Mouse (Mus musculus) ES-Bruce4 (cell line): ENCODE measurements around the gene Hoxd8. TPM values are rescaled to one million over a fixed set of nuclear protein-coding genes. Genes with fewer than 3 reads are reported as not detected.

Experiments
- H3K27ac ChIP-seq: 2 replicates; pipeline ENCODE4 v1.5.1; 2012; ENCODE audit warnings: low read length, inconsistent platforms; ENCODE audit not compliant: insufficient read depth
- H3K27me3 ChIP-seq: 2 replicates; pipeline ENCODE4 v1.6.1; 2012; ENCODE audit warnings: mild to moderate bottlenecking, low read length, inconsistent platforms; ENCODE audit not compliant: control insufficient read depth, poor library complexity, insufficient read depth, severe bottlenecking
- H3K36me3 ChIP-seq: 2 replicates; pipeline ENCODE4 v1.6.1; 2012; ENCODE audit warnings: inconsistent platforms, mild to moderate bottlenecking, low read length, moderate library complexity; ENCODE audit not compliant: control insufficient read depth, poor library complexity, insufficient read depth, severe bottlenecking
- H3K4me1 ChIP-seq: one replicate; pipeline ENCODE4 v1.8.1; 2011; ENCODE audit warnings: low read length; ENCODE audit not compliant: control insufficient read depth, insufficient read depth
- H3K4me3 ChIP-seq: 2 replicates; pipeline ENCODE4 v1.5.1; 2011; ENCODE audit warnings: low read depth, mild to moderate bottlenecking, low read length
- H3K9ac ChIP-seq: 2 replicates; pipeline ENCODE4 v1.6.1; 2012; ENCODE audit warnings: low read depth, mild to moderate bottlenecking, inconsistent platforms; ENCODE audit not compliant: poor library complexity, severe bottlenecking
- H3K9me3 ChIP-seq: replicated peaks from 2 replicates; pipeline ENCODE4 v1.6.1; 2012; ENCODE audit warnings: mild to moderate bottlenecking, low read length, inconsistent platforms; ENCODE audit not compliant: control insufficient read depth, poor library complexity, insufficient read depth, severe bottlenecking
- CTCF ChIP-seq: IDR thresholded peaks from one replicate; pipeline ENCODE4 v1.8.1; 2011; ENCODE audit warnings: low read depth, low read length
- EP300 ChIP-seq: IDR thresholded peaks from 2 replicates; pipeline ENCODE4 v1.6.1; 2011; ENCODE audit warnings: low read depth, low read length; ENCODE audit not compliant: insufficient read depth
- POLR2A ChIP-seq: IDR thresholded peaks from one replicate; pipeline ENCODE4 v1.8.1; 2011; ENCODE audit warnings: low read length; ENCODE audit not compliant: insufficient read depth
- polyA plus RNA-seq: library from polyadenylated mRNA; stranded (reverse); fragments of >200 nt; gene quantifications from 2 replicates; pipeline ENCODE4 v1.2.4, GENCODE M21; 2011; ENCODE audit warnings: low read depth; ENCODE audit not compliant: missing spikeins, insufficient read depth, insufficient read length

Gene Hoxd8
- polyA plus RNA-seq, 1 experiment: 2.1 TPM

DNA sequence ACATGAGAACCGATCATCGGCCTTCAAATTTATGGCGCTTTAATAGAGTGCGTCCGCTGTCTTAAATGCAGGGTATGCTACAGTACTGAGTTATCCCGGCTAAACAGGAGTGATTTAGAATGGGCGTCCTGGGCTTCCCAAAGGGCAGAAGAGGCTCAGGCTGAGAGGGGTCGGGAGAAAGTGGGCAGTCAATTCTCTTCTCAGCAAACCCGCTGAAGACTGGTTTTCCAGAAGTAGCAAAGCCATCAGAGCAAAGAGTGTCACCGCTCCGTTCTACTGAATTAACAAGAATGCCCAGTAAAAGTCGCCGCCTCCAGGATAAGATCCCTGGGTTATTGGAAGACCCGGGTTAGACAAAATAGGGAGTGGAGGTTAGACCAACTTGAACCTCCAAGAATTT, 35.5 kb downstream of the Hoxd8 start:
- TF ChIP-seq EP300 (no peak), CTCF (no peak), POLR2A (no peak)
- no peak overlapping the region for H3K4me3 ChIP-seq
- H3K36me3 ChIP-seq: no peaks in the 10 kb centered on the region
- H3K9me3 ChIP-seq: no peaks in the 10 kb centered on the region
- no peaks in the 10 kb centered on the region for H3K4me1 ChIP-seq
- H3K27ac ChIP-seq: no peak overlapping the region
- peaks cover 56% of the 10 kb centered on the region for H3K27me3 ChIP-seq
- H3K9ac ChIP-seq: no peak overlapping the region

DNA sequence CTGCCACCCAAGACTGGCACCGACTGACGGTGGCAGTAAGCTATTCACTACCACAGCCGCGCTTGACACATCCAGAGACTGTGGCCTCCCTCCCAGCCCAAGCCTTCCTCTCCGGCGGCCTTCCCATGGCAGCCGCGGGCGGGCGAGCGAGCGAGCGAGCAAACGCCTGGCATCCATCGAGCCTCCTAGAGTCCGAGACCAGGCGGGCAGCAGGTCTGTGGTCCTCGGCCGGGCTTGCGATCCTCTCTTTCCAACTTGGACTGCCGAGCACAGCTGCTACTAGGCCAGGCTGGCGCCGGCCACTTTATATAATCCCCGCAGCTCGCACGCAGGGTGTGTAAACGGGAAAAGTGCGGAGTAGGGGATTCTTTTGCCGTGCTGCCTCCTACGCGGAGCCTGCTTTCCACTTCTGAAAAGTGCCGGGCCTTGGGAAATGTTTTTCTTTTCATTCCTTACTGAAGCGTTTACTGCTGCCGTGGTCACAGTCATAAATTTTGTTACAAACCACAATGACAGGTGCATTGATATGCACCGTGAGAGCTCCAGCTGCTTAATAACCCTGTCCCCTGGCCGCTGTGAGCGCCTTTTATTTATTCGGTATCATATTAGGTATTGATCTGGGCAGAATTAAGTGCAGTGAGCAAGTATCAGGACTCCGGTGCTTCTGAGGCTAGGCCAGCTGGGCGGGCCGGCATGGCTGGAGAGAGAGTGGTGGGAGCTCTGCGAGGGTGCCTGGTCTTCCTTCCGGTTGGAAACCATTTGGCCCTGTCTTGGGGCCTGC, 36.1 kb downstream of the Hoxd8 start:
- Histone ChIP-seq H3K36me3 (no peaks in the 10 kb centered on the region), H3K9ac (no peak overlapping the region), H3K27me3 (peaks cover 52% of the 10 kb centered on the region), H3K9me3 (no peaks in the 10 kb centered on the region), H3K4me3 (peak overlapping the region; percentile 13; the same call in 1 of the 2 replicates), H3K27ac (no peak overlapping the region), H3K4me1 (no peaks in the 10 kb centered on the region)
- TF ChIP-seq CTCF (no peak), POLR2A (no peak), EP300 (no peak)

DNA sequence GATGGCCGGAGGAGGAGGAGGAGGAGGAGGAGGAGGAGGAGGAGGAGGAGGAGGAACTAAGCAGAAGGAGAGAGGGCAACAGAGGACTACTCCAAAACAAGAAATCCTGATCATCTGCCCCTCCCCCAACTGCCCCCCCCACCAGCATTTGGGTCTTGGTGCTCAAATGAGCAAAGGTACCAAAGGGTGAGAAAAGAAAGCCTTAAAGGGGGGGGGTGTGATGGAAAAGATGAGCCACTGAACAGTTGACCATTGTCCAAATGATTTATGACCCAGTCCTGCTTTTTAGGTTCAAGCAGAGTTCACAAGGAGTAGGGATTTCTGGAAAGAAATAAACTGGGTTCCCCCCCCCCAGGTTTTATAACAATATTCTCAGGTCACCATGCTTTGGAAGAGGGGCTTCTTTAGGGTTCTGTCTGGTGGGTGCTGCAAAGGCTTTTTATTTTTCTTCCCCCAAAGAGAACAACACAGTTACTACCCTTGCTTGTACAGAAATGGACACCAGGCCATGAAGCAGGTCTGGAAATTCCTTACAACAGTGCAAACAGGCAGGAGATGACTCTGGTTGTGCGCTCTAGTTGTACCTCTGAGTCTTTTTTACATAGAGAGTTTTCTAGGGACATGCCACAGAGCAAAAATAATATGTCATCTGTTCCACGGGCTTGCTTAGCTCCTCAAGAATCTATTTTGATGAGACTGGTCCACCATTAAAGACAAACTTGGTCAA, 37.0 kb downstream of the Hoxd8 start:
- H3K9me3 ChIP-seq: no peaks in the 10 kb centered on the region
- H3K9ac ChIP-seq: no peak overlapping the region
- no peaks in the 10 kb centered on the region for H3K36me3 ChIP-seq
- peaks cover 47% of the 10 kb centered on the region for H3K27me3 ChIP-seq
- H3K4me1 ChIP-seq: no peaks in the 10 kb centered on the region
- no peak overlapping the region for H3K27ac ChIP-seq
- TF ChIP-seq POLR2A: no peak
- no peak for TF ChIP-seq CTCF
- TF ChIP-seq EP300: no peak
- H3K4me3 ChIP-seq: no peak overlapping the region

DNA sequence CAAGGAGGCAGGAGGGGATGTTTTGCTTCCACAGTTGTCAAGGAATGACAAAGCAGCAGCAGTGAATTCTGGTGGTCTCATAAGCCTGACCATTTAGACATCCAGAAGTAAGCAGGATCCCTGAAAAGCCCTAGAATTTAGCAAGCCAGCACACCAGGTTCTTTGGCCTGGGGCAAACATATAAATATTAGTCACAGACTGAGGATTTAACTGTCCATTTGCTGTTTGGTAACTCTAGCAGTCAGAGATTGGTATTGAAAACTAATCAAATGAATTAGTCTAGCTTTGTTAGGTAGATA, 37.5 kb downstream of the Hoxd8 start:
- peaks cover 44% of the 10 kb centered on the region for H3K27me3 ChIP-seq
- no peaks in the 10 kb centered on the region for H3K36me3 ChIP-seq
- no peak for TF ChIP-seq POLR2A
- TF ChIP-seq EP300: no peak
- TF ChIP-seq CTCF: no peak
- H3K9ac ChIP-seq: no peak overlapping the region
- H3K4me3 ChIP-seq: no peak overlapping the region
- no peaks in the 10 kb centered on the region for H3K4me1 ChIP-seq
- H3K9me3 ChIP-seq: no peaks in the 10 kb centered on the region
- H3K27ac ChIP-seq: no peak overlapping the region

DNA sequence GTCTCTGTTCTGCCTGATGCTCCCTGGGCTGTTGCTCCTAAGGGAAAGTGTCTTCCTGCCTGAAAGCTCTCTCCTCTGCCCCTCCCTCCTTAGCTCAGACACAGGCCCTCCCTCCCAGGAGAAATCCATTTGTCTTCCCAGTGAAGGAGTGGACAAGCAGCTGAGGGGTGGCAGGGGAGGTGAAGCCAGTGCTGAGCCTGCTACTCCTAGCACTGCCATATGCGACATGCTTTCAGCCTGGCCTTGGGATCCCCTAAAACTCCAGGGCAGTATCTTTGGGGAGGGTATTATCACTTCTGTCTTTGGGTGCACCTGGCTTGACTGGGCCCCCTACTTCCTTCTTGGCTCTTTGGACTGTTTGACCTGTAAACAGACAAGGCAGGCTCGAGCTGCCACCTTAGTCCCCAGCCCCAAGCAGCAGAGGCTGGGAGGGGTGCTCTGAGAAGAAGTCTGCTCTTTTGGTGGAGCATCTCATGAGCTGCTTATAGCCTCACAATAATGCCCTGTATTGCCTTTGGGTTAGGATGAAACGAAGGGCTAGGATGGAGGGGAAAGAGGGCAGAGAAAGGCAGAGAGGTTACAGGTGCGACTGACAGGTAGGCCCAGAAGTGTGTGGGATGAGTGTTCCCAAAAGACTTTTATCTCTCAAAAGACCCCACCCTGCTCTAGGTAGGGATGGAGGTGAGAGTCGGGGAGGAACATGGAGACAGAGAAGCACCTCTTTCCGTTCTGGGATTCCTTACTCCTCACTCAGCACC, 41.3 kb downstream of the Hoxd8 start:
- Histone ChIP-seq H3K4me3 (no peak overlapping the region), H3K9ac (no peak overlapping the region), H3K4me1 (no peaks in the 10 kb centered on the region), H3K27ac (no peak overlapping the region), H3K36me3 (no peaks in the 10 kb centered on the region), H3K9me3 (no peaks in the 10 kb centered on the region), H3K27me3 (peaks cover 23% of the 10 kb centered on the region)
- TF ChIP-seq EP300 (no peak), POLR2A (no peak), CTCF (no peak)
